ENCODE assay signal across 10 mouse cellular contexts in the genomic region with DNA sequence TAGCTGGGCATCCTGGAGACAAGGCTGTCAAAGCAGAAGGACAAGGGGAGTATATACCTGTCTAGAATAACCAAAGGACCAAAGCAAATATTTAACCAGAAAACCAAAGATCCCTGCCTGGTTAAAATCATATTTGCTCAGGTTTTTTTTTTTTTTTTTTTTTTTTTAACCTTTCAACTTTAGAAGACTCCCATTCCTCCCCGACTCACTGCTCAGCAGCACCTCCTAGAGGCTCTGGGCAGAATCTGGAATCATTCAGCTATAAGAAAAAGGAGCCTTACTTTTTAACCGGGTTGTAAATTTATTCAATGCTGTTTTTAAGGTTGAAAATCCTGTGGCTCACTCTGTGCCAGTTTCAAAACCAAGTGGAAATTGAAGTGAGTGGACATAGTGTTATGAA. TPM values are rescaled to one million over a fixed set of nuclear protein-coding genes. Genes with fewer than 3 reads are reported as not detected.
DNase-seq lines count a peak whose midpoint lies in the region; ATAC-seq and TF ChIP-seq lines count a peak whose summit lies in the region.
"Had no signal": no experiment of that assay in that cellular context is flagged by ENCODE, and none has a peak within 500 bp of the region (broad histone marks: within the 10 kb centered on the region; RNA-seq: fewer than 3 reads in every experiment).

No protein-coding gene starts in this region.

- H3K4me2 ChIP-seq in kidney, postnatal 0 days (ENCODE audit: low read length), result no peak overlapping the region
- no peak overlapping the region for H3K4me2 ChIP-seq in kidney, embryonic 14.5 days (replicated peaks; ENCODE audit: low read depth, low read length)

- WGBS in kidney, postnatal 0 days, result 68% methylated on average over 2 of the region's 2 CpGs
- WGBS in kidney, embryonic 14.5 days, result 65% methylated on average over 2 of the region's 2 CpGs

- no peak overlapping the region for H3K27ac ChIP-seq in kidney, postnatal 0 days
- H3K27ac ChIP-seq in kidney, embryonic 14.5 days (ENCODE audit: low read depth, low read length), result no peak overlapping the region

- peaks cover 24% of the 10 kb centered on the region for H3K36me3 ChIP-seq in kidney, postnatal 0 days (ENCODE audit: insufficient read depth, low read length)
- H3K36me3 ChIP-seq in kidney, embryonic 14.5 days (ENCODE audit: control insufficient read depth, insufficient read depth, low read length), result peaks cover 50% of the 10 kb centered on the region

- TF ChIP-seq CTCF in kidney, postnatal 0 days (IDR thresholded peaks at IDR 0.05; ENCODE audit: low read depth), result peak; percentile 54

- H3K4me1 ChIP-seq in kidney, postnatal 0 days (replicated peaks; ENCODE audit: insufficient read depth, low read length), result no peaks in the 10 kb centered on the region
- H3K4me1 ChIP-seq in kidney, embryonic 14.5 days (ENCODE audit: control insufficient read depth, insufficient read depth, low read length), result no peaks in the 10 kb centered on the region

- no peaks in the 10 kb centered on the region for H3K27me3 ChIP-seq in kidney, postnatal 0 days (ENCODE audit: insufficient read depth, low read length)
- H3K27me3 ChIP-seq in kidney, embryonic 14.5 days (ENCODE audit: control insufficient read depth, insufficient read depth, low read length), result no peaks in the 10 kb centered on the region
- H3K27me3 ChIP-seq: megakaryocyte, embryonic 14.5 days had no signal

- peak; percentile 27 for DNase-seq in kidney, postnatal 0 days (ENCODE audit: low spot score)
- peak; percentile 56 for DNase-seq in adipocyte (ENCODE audit: low spot score)
- peak; percentile 54 for DNase-seq in lung, postnatal 10 days
- no peak for DNase-seq in ovary, adult 18-20 months (ENCODE audit: low spot score)
- DNase-seq in heart, postnatal 25 days (ENCODE audit: low spot score), result no peak
- no peak for DNase-seq in testis, postnatal 10 days (ENCODE audit: low spot score)

- ATAC-seq in kidney, postnatal 0 days (replicated peaks; ENCODE audit: low FRiP score, low read depth), result no peak
- ATAC-seq in kidney, embryonic 14.5 days (ENCODE audit: low FRiP score, low TSS enrichment), result no peak
- peak; percentile 59 for ATAC-seq in CD4-positive, CD25-positive, alpha-beta regulatory T cell, adult 4 months

- no peak overlapping the region for H3K9ac ChIP-seq in kidney, postnatal 0 days (ENCODE audit: low read depth, low read length)
- H3K9ac ChIP-seq in kidney, embryonic 14.5 days (ENCODE audit: low read depth, low read length), result no peak overlapping the region

- H3K4me3 ChIP-seq in kidney, postnatal 0 days (replicated peaks; ENCODE audit: low read depth, low read length), result no peak overlapping the region
- H3K4me3 ChIP-seq in kidney, embryonic 14.5 days (ENCODE audit: low read length), result no peak overlapping the region
- H3K4me3 ChIP-seq: megakaryocyte, embryonic 14.5 days had no signal

- intact Hi-C loops in heart, postnatal 25 days (cut with DNase I), result no loop called here

- H3K9me3 ChIP-seq in kidney, postnatal 0 days (replicated peaks; ENCODE audit: low read length), result no peaks in the 10 kb centered on the region
- no peaks in the 10 kb centered on the region for H3K9me3 ChIP-seq in kidney, embryonic 14.5 days (ENCODE audit: control insufficient read depth, low read length)
- H3K9me3 ChIP-seq: megakaryocyte, embryonic 14.5 days had no signal

RNA-seq across cellular contexts. Expression of a gene that starts 33.8 kb away (rescaled TPM):
- not detected in 2 replicates for polyA plus RNA-seq in kidney, postnatal 0 days (2015; fragmentation: Nextera tagmentation; extraction: Ambion mirVana)
- polyA plus RNA-seq in kidney, embryonic 14.5 days (2014; fragmentation: Nextera tagmentation; extraction: Ambion mirVana), result not detected in 2 replicates
- not detected for polyA plus RNA-seq in CD4-positive, CD25-positive, alpha-beta regulatory T cell, adult 4 months (2017; shearing (Covaris generic))
- total RNA-seq in heart, postnatal 25 days (2021), result not detected
- total RNA-seq: heart, postnatal 10 days had no signal

RNA-seq across cellular contexts. Expression of a gene that starts 35.7 kb away (rescaled TPM):
- 21.8 and 23.6 TPM in 2 replicates for polyA plus RNA-seq in kidney, postnatal 0 days (2015; fragmentation: Nextera tagmentation; extraction: Ambion mirVana)
- polyA plus RNA-seq in kidney, embryonic 14.5 days (2014; fragmentation: Nextera tagmentation; extraction: Ambion mirVana), result 39.8 and 45.0 TPM in 2 replicates
- 10 to 100 TPM; 29.0 to 34.0 TPM for polyA plus RNA-seq in CD4-positive, CD25-positive, alpha-beta regulatory T cell, adult 4 months (2017; shearing (Covaris generic))
- total RNA-seq in heart, postnatal 25 days (2021), result 1 to 10 TPM; 7.6 to 8.4 TPM

Comparison
In these comparisons a context has a peak if more than half of its experiments do, and no peak if none do; other contexts are left out.
1. DNase-seq: peak in kidney, postnatal 0 days (single experiment), adipocyte (single experiment) and lung, postnatal 10 days (single experiment); none in ovary, adult 18-20 months (single experiment), heart, postnatal 25 days (single experiment) and testis, postnatal 10 days (single experiment).